Mouse (Mus musculus): ENCODE data around the gene Coro1b. TPM values are rescaled to one million over a fixed set of nuclear protein-coding genes. Genes with fewer than 3 reads are reported as not detected.

The Coro1b gene
- total and polyA plus RNA-seq, 2 experiments from 2014 or later: 95.2 to 116 TPM

- no peak overlapping the region for H3K9ac ChIP-seq (replicated peaks; ENCODE audit: low read length, poor library complexity, severe bottlenecking)
- WGBS: 90% methylated on average over 8 of the region's 9 CpGs
- H3K4me3 ChIP-seq (ENCODE audit: low read depth, low read length): no peak overlapping the region
- no peak for DNase-seq (ENCODE audit: low spot score)
- no peak overlapping the region for H3K4me2 ChIP-seq (ENCODE audit: low read depth, low read length, poor library complexity, severe bottlenecking)
- ATAC-seq (ENCODE audit: low FRiP score): no peak
- no peaks in the 10 kb centered on the region for H3K9me3 ChIP-seq (ENCODE audit: low read length)
- no peaks in the 10 kb centered on the region for H3K4me1 ChIP-seq (ENCODE audit: insufficient read depth, low read length)
- TF ChIP-seq CTCF (IDR thresholded peaks at IDR 0.05): no peak
- H3K36me3 ChIP-seq (ENCODE audit: insufficient read depth, low read length): peaks cover 82% of the 10 kb centered on the region
- no peaks in the 10 kb centered on the region for H3K27me3 ChIP-seq (ENCODE audit: insufficient read depth, low read length)
- H3K27ac ChIP-seq (ENCODE audit: low read depth, low read length): no peak overlapping the region
Measured at GRCm38 (mm10) chr19:4108535-4108934, 39.9 kb upstream of the Coro1b start.

- Histone ChIP-seq H3K36me3 (ENCODE audit: insufficient read depth, low read length) (peaks cover 95% of the 10 kb centered on the region), H3K27me3 (ENCODE audit: insufficient read depth, low read length) (no peaks in the 10 kb centered on the region), H3K27ac (ENCODE audit: low read depth, low read length) (no peak overlapping the region), H3K4me3 (ENCODE audit: low read depth, low read length) (no peak overlapping the region), H3K4me2 (ENCODE audit: low read depth, low read length, poor library complexity, severe bottlenecking) (no peak overlapping the region), H3K4me1 (ENCODE audit: insufficient read depth, low read length) (no peaks in the 10 kb centered on the region), H3K9me3 (ENCODE audit: low read length) (no peaks in the 10 kb centered on the region), H3K9ac (replicated peaks; ENCODE audit: low read length, poor library complexity, severe bottlenecking) (no peak overlapping the region)
- TF ChIP-seq CTCF (IDR thresholded peaks at IDR 0.05): no peak
- WGBS: 96% methylated on average over 26 of the region's 26 CpGs
- ATAC-seq (ENCODE audit: low FRiP score) (no peak), DNase-seq (ENCODE audit: low spot score) (no peak)
Measured at GRCm38 (mm10) chr19:4112063-4112960, 36.1 kb upstream of the Coro1b start.

- no peak for TF ChIP-seq CTCF (IDR thresholded peaks at IDR 0.05)
- Histone ChIP-seq H3K27me3 (ENCODE audit: insufficient read depth, low read length) (no peaks in the 10 kb centered on the region), H3K4me2 (ENCODE audit: low read depth, low read length, poor library complexity, severe bottlenecking) (no peak overlapping the region), H3K4me1 (ENCODE audit: insufficient read depth, low read length) (no peaks in the 10 kb centered on the region), H3K36me3 (ENCODE audit: insufficient read depth, low read length) (peaks cover 92% of the 10 kb centered on the region), H3K27ac (ENCODE audit: low read depth, low read length) (no peak overlapping the region), H3K9ac (replicated peaks; ENCODE audit: low read length, poor library complexity, severe bottlenecking) (no peak overlapping the region), H3K4me3 (ENCODE audit: low read depth, low read length) (no peak overlapping the region), H3K9me3 (ENCODE audit: low read length) (no peaks in the 10 kb centered on the region)
- DNase-seq (ENCODE audit: low spot score): peak; percentile 63
- no peak for ATAC-seq (ENCODE audit: low FRiP score)
- 83% methylated on average over 13 of the region's 13 CpGs for WGBS
Measured at GRCm38 (mm10) chr19:4113186-4113805, 35.1 kb upstream of the Coro1b start.

- Histone ChIP-seq H3K4me1 (ENCODE audit: insufficient read depth, low read length) (no peaks in the 10 kb centered on the region), H3K4me2 (ENCODE audit: low read depth, low read length, poor library complexity, severe bottlenecking) (no peak overlapping the region), H3K36me3 (ENCODE audit: insufficient read depth, low read length) (peaks cover 89% of the 10 kb centered on the region), H3K9ac (replicated peaks; ENCODE audit: low read length, poor library complexity, severe bottlenecking) (no peak overlapping the region), H3K27ac (ENCODE audit: low read depth, low read length) (no peak overlapping the region), H3K9me3 (ENCODE audit: low read length) (no peaks in the 10 kb centered on the region), H3K4me3 (ENCODE audit: low read depth, low read length) (no peak overlapping the region), H3K27me3 (ENCODE audit: insufficient read depth, low read length) (no peaks in the 10 kb centered on the region)
- TF ChIP-seq CTCF (IDR thresholded peaks at IDR 0.05): no peak
- WGBS: 78% methylated on average over 5 of the region's 5 CpGs
- no peak for DNase-seq (ENCODE audit: low spot score)
- ATAC-seq (ENCODE audit: low FRiP score): no peak
Measured at GRCm38 (mm10) chr19:4113806-4114230, 34.6 kb upstream of the Coro1b start.

GRCm38 (mm10) chr19:4114551-4114950 lies 33.9 kb upstream of the Coro1b start:
- Histone ChIP-seq H3K4me2 (ENCODE audit: low read depth, low read length, poor library complexity, severe bottlenecking) (no peak overlapping the region), H3K4me3 (ENCODE audit: low read depth, low read length) (no peak overlapping the region), H3K27me3 (ENCODE audit: insufficient read depth, low read length) (no peaks in the 10 kb centered on the region), H3K4me1 (ENCODE audit: insufficient read depth, low read length) (no peaks in the 10 kb centered on the region), H3K9me3 (ENCODE audit: low read length) (no peaks in the 10 kb centered on the region), H3K9ac (replicated peaks; ENCODE audit: low read length, poor library complexity, severe bottlenecking) (no peak overlapping the region), H3K36me3 (ENCODE audit: insufficient read depth, low read length) (peaks cover 82% of the 10 kb centered on the region), H3K27ac (ENCODE audit: low read depth, low read length) (no peak overlapping the region)
- DNase-seq (ENCODE audit: low spot score) (no peak), ATAC-seq (ENCODE audit: low FRiP score) (no peak)
- TF ChIP-seq CTCF (IDR thresholded peaks at IDR 0.05): no peak
- WGBS: 89% methylated on average over 10 of the region's 10 CpGs

GRCm38 (mm10) chr19:4115144-4115543 lies 33.3 kb upstream of the Coro1b start:
- DNase-seq (ENCODE audit: low spot score) (no peak), ATAC-seq (ENCODE audit: low FRiP score) (no peak)
- no peak overlapping the region for H3K4me3 ChIP-seq (ENCODE audit: low read depth, low read length)
- 96% methylated on average over 6 of the region's 10 CpGs for WGBS
- no peak overlapping the region for H3K9ac ChIP-seq (replicated peaks; ENCODE audit: low read length, poor library complexity, severe bottlenecking)
- no peak overlapping the region for H3K4me2 ChIP-seq (ENCODE audit: low read depth, low read length, poor library complexity, severe bottlenecking)
- H3K27ac ChIP-seq (ENCODE audit: low read depth, low read length): no peak overlapping the region
- peaks cover under 1% of the 10 kb centered on the region; the same call in 1 of the 2 replicates for H3K4me1 ChIP-seq (ENCODE audit: insufficient read depth, low read length)
- H3K9me3 ChIP-seq (ENCODE audit: low read length): no peaks in the 10 kb centered on the region
- no peaks in the 10 kb centered on the region for H3K27me3 ChIP-seq (ENCODE audit: insufficient read depth, low read length)
- no peak for TF ChIP-seq CTCF (IDR thresholded peaks at IDR 0.05)
- peaks cover 76% of the 10 kb centered on the region for H3K36me3 ChIP-seq (ENCODE audit: insufficient read depth, low read length)

Measured in midbrain, postnatal 0 days (tissue).